Mouse (Mus musculus): ENCODE results near the gene Gm13283.
"Not testable (repeated sequence)": the region's sequence is repeated elsewhere in the genome, so short reads cannot be mapped to it uniquely, and the experiment has no call there.

GRCm38 (mm10) chr4:88773534-88773933 lies 13.6 kb downstream of the Gm13283 start, which contains the start of gene Gm13290:
- TF ChIP-seq POLR2A (IDR thresholded peaks at IDR 0.05; ENCODE audit: borderline replicate concordance, control insufficient read depth, low read depth, low read length); CTCF (IDR thresholded peaks at IDR 0.05; ENCODE audit: control insufficient read depth, insufficient read depth, low read length): not testable (repeated sequence)

Data from bone marrow, adult 2 months (tissue).